Mouse (Mus musculus) liver, adult 2 months (tissue): Measurements from ENCODE around the gene Bicd1.

Source experiments
- CTCF ChIP-seq: fragments of 200-500 bp; IDR thresholded peaks from 2 replicates; pipeline ENCODE4 v1.5.1; 2011; ENCODE audit warnings: low read depth, low read length, control low read depth
- POLR2A ChIP-seq: fragments of 200-500 bp; IDR thresholded peaks from 2 replicates; pipeline ENCODE4 v1.6.1; 2011; ENCODE audit warnings: low read length, control low read depth; ENCODE audit not compliant: insufficient read depth; ENCODE audit errors: extremely low read depth

- no peak for TF ChIP-seq CTCF
- no peak for TF ChIP-seq POLR2A
These were observed 9.3 kb upstream of the Bicd1 start for GRCm38 (mm10) chr6:149399396-149399795.
